Mouse (Mus musculus) right cerebral cortex, adult 2 months (tissue): ENCODE measurements around the gene Olfr1158.
"Not testable (repeated sequence)": the region's sequence is repeated elsewhere in the genome, so short reads cannot be mapped to it uniquely, and the experiment has no call there.

ENCODE experiments used
- DNase-seq, 2 experiments: peaks; one replicate each; pipeline ENCODE4 v3.0.0; 2021 to 2022; ENCODE audit warnings: low spot score in 2 of 2

The Olfr1158 gene

GRCm38 (mm10) chr2:87989813-87990212 lies at the start of gene Olfr1158:
Gene Olfr1158, plus strand, starts transcription at chr2:87990113.
- no peak for DNase-seq

GRCm38 (mm10) chr2:87945037-87945436 lies 44.9 kb upstream of the Olfr1158 start, which contains the start of gene Olfr1155:
Gene Olfr1155, minus strand, starts transcription at chr2:87945137.
- no peak for DNase-seq

- DNase-seq: no peak
These were observed 36.9 kb upstream of the Olfr1158 start, which contains the start of gene Olfr1156 for GRCm38 (mm10) chr2:87953000-87953399. Gene Olfr1156, minus strand, starts transcription at chr2:87953100.

GRCm38 (mm10) chr2:87968199-87968598 lies 21.7 kb upstream of the Olfr1158 start, which contains the start of gene Olfr1157:
Gene Olfr1157, minus strand, starts transcription at chr2:87968299.
- no peak for DNase-seq

GRCm38 (mm10) chr2:87974563-87974962 lies 15.3 kb upstream of the Olfr1158 start, which contains the start of gene Olfr74:
Gene Olfr74, minus strand, starts transcription at chr2:87974663.
- DNase-seq: no peak

GRCm38 (mm10) chr2:88007515-88008318 lies 17.8 kb downstream of the Olfr1158 start, which contains the start of gene Olfr1160:
Gene Olfr1160, minus strand, starts transcription at chr2:88008268.
- DNase-seq: no peak

GRCm38 (mm10) chr2:88022474-88022873 lies 32.6 kb downstream of the Olfr1158 start, which contains the start of gene Olfr1161:
Gene Olfr1161, plus strand, starts transcription at chr2:88022774.
- not testable (repeated sequence) for DNase-seq

GRCm38 (mm10) chr2:88037599-88037998 lies 47.7 kb downstream of the Olfr1158 start, which contains the start of gene Olfr73:
Gene Olfr73, minus strand, starts transcription at chr2:88037699.
- no peak for DNase-seq
